Mouse (Mus musculus): Measurements from ENCODE around the gene Gm45711.

The Gm45711 gene

DNA sequence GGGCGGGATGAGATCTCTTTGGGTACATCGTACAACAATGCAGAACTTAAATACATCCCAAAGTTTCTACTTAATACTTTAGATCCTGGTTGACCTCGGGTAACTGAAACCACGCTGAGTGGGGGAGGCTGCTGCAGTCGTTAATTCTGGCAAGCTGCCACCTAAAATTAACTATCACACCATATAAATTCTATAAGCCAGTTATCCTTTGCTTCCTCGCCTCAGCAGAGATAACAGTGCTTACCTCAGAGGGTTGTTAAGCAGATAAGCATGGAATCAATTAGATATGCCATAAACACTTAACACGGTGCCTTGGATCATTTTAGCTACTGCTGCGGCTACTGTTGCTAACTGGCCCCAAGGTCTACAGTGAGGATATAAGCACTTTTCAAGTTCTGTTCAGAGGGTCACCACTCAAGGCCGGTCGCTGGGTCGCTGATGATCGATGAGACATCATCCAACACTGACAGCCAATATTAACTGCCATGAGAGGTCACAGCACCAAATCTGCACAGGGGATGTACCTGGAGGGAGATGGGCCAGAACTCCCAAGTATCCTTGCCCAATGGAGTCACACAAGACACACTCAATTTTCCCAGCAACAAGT is 67.7 kb downstream of the Gm45711 start:
- no peak for DNase-seq (ENCODE audit: low spot score)

DNA sequence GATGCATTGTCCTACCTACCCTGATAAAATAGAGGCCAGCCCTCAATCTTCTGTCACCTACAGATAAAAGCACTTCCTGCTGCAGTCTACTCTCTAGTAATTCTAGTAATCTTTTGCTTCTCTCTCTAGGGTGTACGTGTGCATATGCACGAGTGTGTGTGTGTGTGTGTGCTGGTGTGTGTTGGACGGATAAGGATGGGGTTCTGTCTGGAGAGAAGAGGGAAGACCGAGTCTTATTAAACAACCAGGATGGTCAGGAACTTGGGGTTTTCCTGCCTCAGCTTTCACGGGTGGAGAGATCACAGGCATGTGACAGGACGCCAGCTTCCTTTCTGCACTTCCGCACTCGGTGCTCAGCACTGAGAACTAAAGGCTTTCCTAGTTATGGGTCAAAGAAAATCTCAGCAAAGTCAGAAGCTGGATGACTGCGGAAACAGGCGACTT is 70.4 kb downstream of the Gm45711 start:
- DNase-seq (ENCODE audit: low spot score): no peak

DNA sequence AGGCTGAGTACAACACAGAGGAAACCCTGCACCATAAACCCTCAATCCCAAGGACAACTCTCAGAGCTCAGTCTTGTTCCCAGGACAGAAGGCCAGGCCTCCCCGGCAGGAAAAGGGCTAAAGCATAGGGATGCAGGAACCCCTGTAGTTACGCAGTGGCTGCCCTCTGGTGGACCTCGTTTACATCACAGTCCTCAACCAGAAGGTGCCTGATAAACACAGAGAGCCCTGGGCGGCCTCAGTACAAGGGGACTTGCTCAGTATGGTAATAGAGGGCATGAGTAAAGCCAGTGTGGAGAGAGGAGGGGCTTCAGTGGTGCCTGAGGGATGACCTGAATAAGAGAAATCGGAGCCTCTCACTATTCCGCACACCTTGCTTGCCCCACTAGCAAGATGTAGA is 75.3 kb downstream of the Gm45711 start:
- no peak for DNase-seq (ENCODE audit: low spot score)

DNA sequence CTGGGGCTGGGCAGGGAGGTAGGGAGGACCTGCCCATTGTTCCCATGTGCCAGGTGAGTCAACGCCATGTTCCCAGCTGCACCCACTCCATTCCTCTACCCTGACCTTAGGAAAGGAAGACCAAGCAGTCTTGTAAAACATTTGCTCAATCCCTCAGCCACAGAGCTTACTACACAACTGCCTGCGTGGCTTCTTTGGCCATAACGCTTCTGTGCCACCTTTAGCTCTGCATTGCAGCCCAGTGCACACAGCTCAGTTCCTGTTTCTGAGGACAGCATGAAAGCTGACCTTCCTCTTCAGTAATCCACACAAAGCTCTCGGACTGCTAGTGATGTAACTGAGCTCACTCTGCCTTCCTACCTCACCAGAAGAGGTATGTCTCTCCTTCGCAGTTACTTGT is 77.0 kb downstream of the Gm45711 start:
- DNase-seq (ENCODE audit: low spot score): no peak

DNA sequence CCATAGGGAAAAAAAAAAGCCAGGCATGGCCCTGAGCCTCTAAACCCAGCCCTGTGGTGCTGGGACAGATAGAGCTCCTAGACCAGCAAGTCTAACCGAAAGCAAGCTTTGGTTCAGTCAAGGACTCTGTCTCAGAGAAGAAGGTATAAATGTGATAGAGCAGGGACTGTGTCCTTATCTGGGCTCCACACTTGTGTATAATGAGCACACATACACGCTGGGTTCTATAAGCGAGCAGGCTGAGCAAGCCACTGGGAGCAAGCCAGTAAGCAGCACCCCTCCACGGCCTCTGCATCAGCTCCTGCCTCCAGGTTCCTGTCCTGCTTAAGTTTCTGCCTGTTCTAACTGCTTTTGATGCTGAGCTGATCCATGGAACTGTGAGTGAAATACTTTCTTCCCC is 77.8 kb downstream of the Gm45711 start:
- DNase-seq (ENCODE audit: low spot score): no peak
